Mouse (Mus musculus) heart, embryonic 14.5 days (tissue): ENCODE measurements around the gene Hk1. TPM values are rescaled to one million over a fixed set of nuclear protein-coding genes. Genes with fewer than 3 reads are reported as not detected.

Source experiments
- ATAC-seq: fragments of 200-750 bp; cut with Nextera tagmentation; 2 replicates; pipeline ENCODE4 v1.8.0; 2017; ENCODE audit warnings: low read depth, moderate TSS enrichment; ENCODE audit not compliant: insufficient number of reproducible peaks, insufficient read depth, low FRiP score
- H3K27ac ChIP-seq, 2 experiments: fragments of 200-500 bp in 1 of 2; fragments of 300-500 bp in 1 of 2; sonication (generic) in 1 of 2; replicated peaks in 1 of 2; 2 replicates each; pipeline ENCODE4 v1.5.1; 2012 to 2014; ENCODE audit warnings: low read depth in 2 of 2, low read length in 2 of 2, control low read depth in 1 of 2, mild to moderate bottlenecking in 1 of 2, mixed read lengths in 1 of 2; ENCODE audit not compliant: control insufficient read depth in 1 of 2, insufficient read depth in 1 of 2
- H3K27me3 ChIP-seq: fragments of 300-500 bp; sonication (generic); 2 replicates; pipeline ENCODE4 v1.6.1; 2014; ENCODE audit warnings: mild to moderate bottlenecking, low read length, control low read depth; ENCODE audit not compliant: control insufficient read depth, insufficient read depth
- H3K36me3 ChIP-seq: fragments of 300-500 bp; sonication (generic); 2 replicates; pipeline ENCODE4 v1.6.1; 2014; ENCODE audit warnings: mild to moderate bottlenecking, control low read depth, low read length, mixed read lengths; ENCODE audit not compliant: control insufficient read depth, insufficient read depth
- H3K4me1 ChIP-seq, 2 experiments: fragments of 200-500 bp in 1 of 2; fragments of 300-500 bp in 1 of 2; sonication (generic) in 1 of 2; 2 replicates each; pipeline ENCODE4 v1.6.1; 2012 to 2014; ENCODE audit warnings: low read length in 2 of 2, control low read depth in 1 of 2, mixed read lengths in 1 of 2; ENCODE audit not compliant: control insufficient read depth in 2 of 2, insufficient read depth in 2 of 2
- H3K4me2 ChIP-seq: fragments of 300-500 bp; sonication (generic); 2 replicates; pipeline ENCODE4 v1.6.1; 2014; ENCODE audit warnings: mild to moderate bottlenecking, low read length
- H3K4me3 ChIP-seq, 2 experiments: fragments of 200-500 bp in 1 of 2; fragments of 300-500 bp in 1 of 2; sonication (generic) in 1 of 2; 2 replicates each; pipeline ENCODE4 v1.5.1; 2012 to 2014; ENCODE audit warnings: low read length in 2 of 2, mild to moderate bottlenecking in 2 of 2, control low read depth in 1 of 2, low read depth in 1 of 2, moderate library complexity in 1 of 2; ENCODE audit not compliant: control insufficient read depth in 1 of 2, insufficient read depth in 1 of 2
- H3K9ac ChIP-seq: fragments of 300-500 bp; sonication (generic); 2 replicates; pipeline ENCODE4 v1.6.1; 2014; ENCODE audit warnings: mild to moderate bottlenecking, low read length
- H3K9me3 ChIP-seq: fragments of 300-500 bp; sonication (generic); 2 replicates; pipeline ENCODE4 v1.6.1; 2016; ENCODE audit warnings: low read length, control low read depth; ENCODE audit not compliant: control insufficient read depth
- WGBS: fragments of 180-500 bp; shearing (Covaris S2); extraction: QIAGEN DNeasy Blood & Tissue Kit; methylation state at CpG from one replicate; pipeline ENCODE4 v1.1.7; 2014; 5-methylcytosine and 5-hydroxymethylcytosine counted together
- polyA plus RNA-seq: library from polyadenylated mRNA; unstranded; fragments of >200 nt; fragmentation: Nextera tagmentation; extraction: Ambion mirVana; gene quantifications from 2 replicates; pipeline ENCODE4 v1.2.1, GENCODE M21; 2014

Hk1 gene
- polyA plus RNA-seq, result 112 and 132 TPM in 2 replicates

DNA sequence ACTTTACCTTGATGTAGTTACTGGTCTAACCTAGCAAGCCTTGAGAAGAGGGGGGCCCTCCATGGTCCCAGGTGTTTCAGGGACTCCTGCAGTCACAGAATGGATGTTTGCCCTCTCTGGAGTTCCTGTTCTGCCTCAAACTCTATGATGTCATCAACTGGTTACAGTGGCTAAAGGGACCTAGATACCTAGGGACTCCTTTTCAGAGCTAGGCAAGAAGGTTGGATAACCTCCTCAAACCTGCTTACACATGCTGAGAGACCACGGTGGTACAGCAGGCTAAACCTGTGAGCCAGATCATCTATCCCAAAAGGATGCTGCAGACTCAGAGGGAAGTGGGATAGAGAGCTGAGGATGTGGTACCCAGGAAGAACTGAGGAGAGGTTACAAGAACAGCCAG is at the start of gene Hk1:
Gene Hk1, minus strand, starts transcription at position 101 of the 400 bp plus-strand sequence.
- H3K9me3 ChIP-seq, result no peaks in the 10 kb centered on the region
- WGBS, result 84% methylated on average over 1 of the region's 1 CpGs
- H3K9ac ChIP-seq, result no peak within 1 kb of the TSS
- no peak within 1 kb of the TSS for H3K4me3 ChIP-seq
- no peak within 1 kb of the TSS for H3K27ac ChIP-seq
- no peak for ATAC-seq
- H3K27me3 ChIP-seq, result no peaks in the 10 kb centered on the region
- no peak within 1 kb of the TSS for H3K4me2 ChIP-seq
- no peaks in the 10 kb centered on the region for H3K4me1 ChIP-seq
- H3K36me3 ChIP-seq, result no peaks in the 10 kb centered on the region

DNA sequence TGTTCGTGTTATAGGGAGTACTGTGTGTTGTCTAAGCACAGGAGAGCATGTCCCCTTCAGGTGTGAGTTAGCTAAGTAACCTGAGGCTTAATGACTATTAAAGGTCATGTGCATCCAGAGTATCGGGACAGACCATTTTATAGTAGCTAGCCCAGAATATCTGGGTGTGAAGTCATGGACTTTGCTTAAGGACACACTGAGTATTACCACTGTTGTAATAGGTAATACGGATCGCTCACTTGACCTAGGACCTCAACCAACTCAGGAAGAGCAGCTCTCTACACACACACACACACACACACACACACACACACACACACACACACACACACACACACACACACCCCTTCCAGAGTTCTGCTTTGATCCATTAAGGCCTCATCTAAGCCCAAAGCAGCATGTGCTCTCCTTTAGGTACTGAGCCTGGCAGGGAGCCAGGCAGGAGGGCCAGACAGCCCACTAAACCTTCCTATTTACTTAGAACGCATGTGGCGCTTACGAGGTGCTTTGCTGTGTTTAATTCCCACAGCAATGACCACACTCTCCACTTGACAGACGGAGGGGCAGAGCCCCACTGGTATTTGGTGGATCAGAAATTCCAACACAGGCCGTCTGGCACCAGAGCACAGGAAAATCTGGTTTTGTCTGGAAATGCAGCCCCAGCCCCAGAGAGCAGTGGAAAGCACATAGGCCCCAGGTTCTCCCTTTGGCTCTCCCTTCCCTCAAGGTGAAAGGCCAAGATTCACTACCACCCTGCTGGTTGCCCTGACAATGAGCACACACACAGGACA is 45.6 kb upstream of the Hk1 start:
- Histone ChIP-seq H3K27ac (0 out of 4 replicates have a peak overlapping the region, but pooled peaks of 1 of the 2 experiments have one; percentile 14), H3K9ac (no peak overlapping the region)
- WGBS, result 40% methylated on average over 9 of the region's 9 CpGs

DNA sequence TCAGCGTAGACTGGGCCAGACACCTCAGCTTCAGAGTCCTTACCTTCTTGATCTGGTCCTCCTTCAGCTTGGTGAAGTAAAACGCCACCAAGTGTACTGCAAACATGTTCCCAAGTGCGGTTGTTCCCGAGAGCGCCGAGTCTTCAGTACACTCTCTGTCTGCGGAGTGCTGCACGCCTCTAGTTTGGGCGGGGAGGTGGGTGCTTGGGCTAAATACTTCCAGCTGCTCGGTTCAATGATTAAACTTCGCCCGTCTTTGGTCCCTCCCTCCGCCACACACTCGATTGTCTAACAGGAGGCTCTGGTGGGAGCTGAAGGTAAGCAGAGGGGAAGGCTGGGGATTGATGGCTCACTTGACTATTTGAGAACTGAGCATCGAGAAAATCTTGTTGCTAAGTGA is 42.5 kb upstream of the Hk1 start, which contains the start of gene Hkdc1:
Gene Hkdc1, minus strand, starts transcription at position 237 of the 400 bp plus-strand sequence.
- Histone ChIP-seq H3K27ac (no peak within 1 kb of the TSS), H3K4me3 (no peak within 1 kb of the TSS), H3K9ac (no peak within 1 kb of the TSS), H3K27me3 (no peaks in the 10 kb centered on the region), H3K4me1 (peaks cover 9 to 19% of the 10 kb centered on the region in 2 experiments), H3K9me3 (no peaks in the 10 kb centered on the region), H3K4me2 (no peak within 1 kb of the TSS), H3K36me3 (no peaks in the 10 kb centered on the region)
- 62% methylated on average over 15 of the region's 15 CpGs for WGBS
- ATAC-seq, result no peak

More for the DNA sequence above, 45.6 kb upstream of the Hk1 start:
- no peak for ATAC-seq
- H3K4me2 ChIP-seq, result no peak overlapping the region
- no peaks in the 10 kb centered on the region for H3K9me3 ChIP-seq
- H3K4me1 ChIP-seq, result peaks cover 9 to 19% of the 10 kb centered on the region in 2 experiments
- peaks cover 25% of the 10 kb centered on the region for H3K36me3 ChIP-seq
- no peak overlapping the region for H3K4me3 ChIP-seq
- H3K27me3 ChIP-seq, result no peaks in the 10 kb centered on the region

DNA sequence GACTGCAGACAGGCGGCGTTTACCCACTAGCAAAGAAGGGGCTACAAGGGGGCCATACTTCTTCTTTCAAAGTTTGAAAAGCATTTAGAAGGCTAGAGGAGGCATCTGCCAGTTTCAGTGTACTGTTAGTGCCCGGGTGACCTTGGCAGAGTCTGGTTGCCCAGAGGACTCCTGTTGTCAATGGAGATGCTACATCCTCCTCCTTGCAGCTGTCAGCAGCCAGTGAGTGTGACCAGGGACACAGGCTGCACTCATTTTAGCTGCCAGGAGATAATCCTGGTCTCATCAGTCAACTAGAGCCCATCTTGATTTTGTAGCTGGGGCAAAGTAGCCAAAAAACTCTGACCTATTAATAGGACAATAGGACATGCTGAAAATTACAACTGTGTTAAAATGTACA is 41.4 kb upstream of the Hk1 start:
- 50% methylated on average over 3 of the region's 3 CpGs for WGBS
- no peak overlapping the region for H3K4me2 ChIP-seq
- peak overlapping the region; percentile 27 to 66; a peak in 3 of 4 replicates for H3K27ac ChIP-seq
- H3K4me3 ChIP-seq, result no peak overlapping the region
- H3K9ac ChIP-seq, result no peak overlapping the region
- no peak for ATAC-seq
- H3K4me1 ChIP-seq, result peaks cover 9 to 19% of the 10 kb centered on the region in 2 experiments
- H3K9me3 ChIP-seq, result no peaks in the 10 kb centered on the region
- H3K36me3 ChIP-seq, result no peaks in the 10 kb centered on the region
- H3K27me3 ChIP-seq, result no peaks in the 10 kb centered on the region

DNA sequence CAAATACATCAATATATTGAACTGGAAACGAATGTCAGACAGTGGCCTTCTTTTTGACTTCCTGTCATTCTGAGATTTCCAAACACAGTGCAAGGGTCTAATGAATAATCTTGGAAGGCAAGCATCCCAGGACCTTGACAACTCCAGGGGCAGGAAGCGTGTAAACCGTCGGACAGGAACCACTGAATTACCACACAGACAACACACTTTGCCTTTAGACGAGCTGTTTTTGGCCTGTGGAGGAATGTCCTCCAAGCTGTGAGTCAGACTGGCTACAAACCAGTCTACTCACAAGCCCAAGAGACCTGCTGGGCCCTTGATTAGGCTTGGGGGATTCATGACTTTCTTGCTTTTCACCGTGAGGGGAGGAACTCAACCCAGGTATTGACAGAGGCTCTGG is 40.7 kb upstream of the Hk1 start:
- no peak overlapping the region for H3K4me3 ChIP-seq
- H3K27ac ChIP-seq, result peak overlapping the region; percentile 27 to 66; a peak in 3 of 4 replicates
- H3K4me2 ChIP-seq, result no peak overlapping the region
- no peaks in the 10 kb centered on the region for H3K27me3 ChIP-seq
- no peak overlapping the region for H3K9ac ChIP-seq
- no peaks in the 10 kb centered on the region for H3K36me3 ChIP-seq
- H3K4me1 ChIP-seq, result peaks cover 7 to 13% of the 10 kb centered on the region in 2 experiments
- ATAC-seq, result no peak
- no peaks in the 10 kb centered on the region for H3K9me3 ChIP-seq
- 53% methylated on average over 6 of the region's 6 CpGs for WGBS

DNA sequence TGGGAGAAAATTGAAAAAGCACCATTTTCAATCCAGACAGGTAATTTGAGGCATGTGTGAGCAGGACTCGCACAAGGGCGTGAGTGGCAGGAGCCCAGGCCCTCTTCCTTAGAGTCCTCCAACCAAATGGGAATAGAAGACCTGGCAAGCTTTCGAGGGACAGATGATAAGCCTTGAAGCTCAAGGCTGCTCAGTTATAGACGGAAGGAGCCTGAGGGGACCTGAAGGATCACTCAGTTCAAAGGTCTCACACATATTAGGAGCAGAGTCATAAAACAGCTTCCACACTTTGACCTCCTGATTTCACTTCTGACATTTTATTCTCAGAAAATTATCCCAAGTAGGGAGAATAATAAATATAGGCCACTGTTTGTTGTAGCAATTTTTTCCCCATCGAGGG is 39.7 kb upstream of the Hk1 start:
- Histone ChIP-seq H3K27ac (no peak overlapping the region), H3K4me1 (peaks cover 7 to 12% of the 10 kb centered on the region in 2 experiments; a peak in 3 of 4 replicates), H3K4me2 (no peak overlapping the region), H3K27me3 (no peaks in the 10 kb centered on the region), H3K36me3 (no peaks in the 10 kb centered on the region), H3K4me3 (no peak overlapping the region), H3K9ac (no peak overlapping the region), H3K9me3 (no peaks in the 10 kb centered on the region)
- no peak for ATAC-seq
- 76% methylated on average over 5 of the region's 5 CpGs for WGBS

DNA sequence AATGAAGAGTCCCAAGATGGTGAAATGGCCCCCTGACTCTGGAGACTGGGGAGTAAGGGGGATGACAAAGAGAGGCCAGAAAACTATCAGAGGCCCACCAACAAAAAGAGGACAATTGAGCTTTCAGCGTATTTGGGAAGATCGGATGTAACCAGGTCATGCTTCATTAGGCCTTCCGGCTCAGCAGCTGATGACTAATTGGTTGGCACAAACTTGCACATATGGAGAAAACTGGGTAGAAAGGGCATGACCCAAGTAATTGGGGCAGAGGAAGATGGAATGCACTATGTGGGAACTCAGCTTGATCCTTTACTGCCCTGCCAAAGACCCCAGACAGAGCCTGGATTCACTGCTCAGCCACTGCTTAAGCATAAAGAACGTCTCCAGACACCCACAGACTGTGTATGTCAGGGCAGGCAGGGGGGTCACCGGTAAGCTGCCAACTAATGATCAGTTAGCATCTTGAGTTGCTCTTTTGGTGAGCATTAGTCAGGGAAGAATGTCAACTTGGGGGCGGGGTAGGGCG is 39.2 kb upstream of the Hk1 start:
- Histone ChIP-seq H3K9me3 (no peaks in the 10 kb centered on the region), H3K4me3 (no peak overlapping the region), H3K27ac (no peak overlapping the region), H3K4me2 (no peak overlapping the region), H3K27me3 (no peaks in the 10 kb centered on the region), H3K4me1 (peaks cover 7 to 12% of the 10 kb centered on the region in 2 experiments; a peak in 3 of 4 replicates), H3K36me3 (no peaks in the 10 kb centered on the region), H3K9ac (no peak overlapping the region)
- no peak for ATAC-seq
- WGBS, result 89% methylated on average over 7 of the region's 7 CpGs
